Mouse (Mus musculus) layer of hippocampus, postnatal 25 days (tissue): ENCODE measurements around the gene Clec3b. TPM values are rescaled to one million over a fixed set of nuclear protein-coding genes. Genes with fewer than 3 reads are reported as not detected.

Experiments
- DNase-seq, 2 experiments: peaks; one replicate each; pipeline ENCODE4 v3.0.0; 2022; ENCODE audit warnings: mixed read lengths in 2 of 2, low spot score in 1 of 2; ENCODE audit errors: extremely low spot score in 1 of 2
- total RNA-seq, 2 experiments: library from RNA; stranded (reverse); gene quantifications; 2 replicates each; pipeline ENCODE4 v1.2.3; 2021

The Clec3b gene
- total RNA-seq, 2 experiments from 2014 or later = 3.1 to 3.9 TPM

- no peak for DNase-seq
Observed at GRCm38 (mm10) chr9:123152026-123152425, 1.3 kb downstream of the Clec3b start.

DNA sequence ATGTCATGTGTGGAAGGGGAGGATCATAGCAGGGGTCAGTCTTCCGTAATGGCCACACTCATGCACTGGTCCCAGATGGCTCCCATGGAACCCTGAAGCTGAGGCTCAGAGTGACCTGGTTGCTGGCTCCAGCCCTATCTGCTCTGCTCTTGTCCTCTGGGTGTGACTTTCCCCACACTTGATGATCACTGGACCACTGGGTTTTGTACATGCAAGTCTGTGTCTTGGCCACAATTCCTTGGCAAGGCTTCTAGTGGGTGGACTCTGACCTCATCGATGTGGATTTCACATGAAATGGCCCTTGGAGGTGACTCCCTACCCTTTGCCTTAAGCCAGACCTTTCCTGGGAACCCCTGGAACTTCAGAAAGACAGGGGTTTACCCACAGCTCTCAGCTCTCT lies 2.4 kb downstream of the Clec3b start:
- DNase-seq = no peak

DNA sequence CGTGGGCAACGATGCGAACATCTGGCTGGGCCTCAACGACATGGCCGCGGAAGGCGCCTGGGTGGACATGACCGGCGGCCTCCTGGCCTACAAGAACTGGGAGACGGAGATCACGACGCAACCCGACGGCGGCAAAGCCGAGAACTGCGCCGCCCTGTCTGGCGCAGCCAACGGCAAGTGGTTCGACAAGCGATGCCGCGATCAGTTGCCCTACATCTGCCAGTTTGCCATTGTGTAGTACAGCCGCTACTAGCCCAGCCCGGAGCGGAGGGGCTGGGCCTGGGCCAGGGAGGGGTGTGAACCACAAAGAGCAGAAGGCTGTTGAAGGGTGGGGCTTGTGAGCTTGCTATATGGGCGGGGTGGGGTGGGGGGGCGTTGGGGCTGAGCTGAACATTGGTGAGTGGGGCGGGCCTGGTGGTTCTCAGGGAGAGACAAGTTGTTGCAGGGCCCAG lies 6.2 kb downstream of the Clec3b start:
- DNase-seq = peak in 1 of 2 experiments; percentile 28

- no peak for DNase-seq
Observed at GRCm38 (mm10) chr9:123157699-123158098, 7.0 kb downstream of the Clec3b start.

DNA sequence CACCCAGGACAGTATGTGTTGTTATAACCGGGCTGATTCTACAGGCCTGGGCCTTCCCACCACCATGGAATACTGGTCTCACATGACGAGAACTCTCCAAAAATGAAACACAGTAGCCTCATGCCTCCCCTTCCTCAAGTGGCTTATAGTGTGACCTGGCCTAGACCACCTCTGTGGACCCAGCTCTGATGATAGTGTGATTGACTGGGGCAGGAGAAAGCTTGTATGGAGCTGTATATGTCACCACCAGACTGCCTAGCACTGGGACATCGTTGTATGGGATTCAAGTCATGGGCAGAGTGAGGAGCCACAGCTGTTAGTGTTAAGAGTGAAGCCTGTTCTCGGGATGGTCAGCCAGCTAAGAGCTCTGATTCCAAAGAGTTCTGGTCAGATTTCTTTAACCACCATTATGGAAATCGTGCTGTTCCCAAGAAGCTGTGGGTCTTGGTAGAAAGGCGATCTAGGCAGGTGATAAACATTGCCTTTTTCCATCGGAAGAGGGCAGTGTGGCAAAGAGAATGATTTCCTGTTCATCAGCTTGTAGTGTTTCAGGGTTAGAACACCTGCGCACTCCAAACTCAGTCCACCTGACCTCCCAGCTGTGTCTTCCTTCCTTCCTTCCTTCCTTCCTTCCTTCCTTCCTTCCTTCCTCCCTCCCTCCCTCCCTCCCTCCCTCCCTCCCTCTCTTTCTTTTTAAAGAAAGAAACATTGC lies 7.5 kb downstream of the Clec3b start:
- DNase-seq = peak in 1 of 2 experiments; percentile 48

- DNase-seq = peak; percentile 49 to 79
Observed at GRCm38 (mm10) chr9:123159330-123159729, 8.6 kb downstream of the Clec3b start.

GRCm38 (mm10) chr9:123161792-123162191 lies 11.0 kb downstream of the Clec3b start:
- no peak for DNase-seq

- no peak for DNase-seq
Observed at GRCm38 (mm10) chr9:123162985-123163694, 12.4 kb downstream of the Clec3b start.

DNA sequence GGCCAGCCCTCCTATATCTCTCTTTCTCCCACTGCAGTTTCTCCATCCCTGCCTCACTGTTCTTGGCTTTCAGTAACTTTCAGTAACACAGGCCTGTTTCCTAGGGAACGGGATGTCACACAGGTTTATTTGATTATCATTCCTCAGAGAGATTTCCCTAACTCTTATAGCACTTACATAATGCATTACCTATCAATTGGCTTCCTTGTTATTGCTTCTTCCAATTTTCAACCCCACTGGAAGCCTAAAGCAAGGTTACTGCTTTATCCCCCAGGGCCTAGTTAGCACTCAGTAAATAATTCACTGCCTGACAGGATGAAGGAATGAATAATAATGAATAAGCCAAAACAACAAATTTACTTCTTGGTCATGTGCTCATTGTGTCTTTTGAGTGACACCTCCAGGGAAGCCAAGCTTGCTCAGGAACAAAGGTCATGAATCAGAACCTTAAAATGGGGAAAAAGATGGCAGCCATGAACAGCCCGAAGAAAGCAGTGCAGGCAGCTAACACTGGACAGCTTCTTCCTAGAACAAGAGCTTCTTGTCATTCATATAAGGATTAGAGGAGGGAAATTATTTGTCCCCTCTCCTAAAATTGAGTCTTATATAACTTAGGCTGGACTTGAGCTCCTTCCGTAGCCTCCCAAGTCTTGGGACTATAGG lies 15.2 kb downstream of the Clec3b start:
- no peak for DNase-seq

DNA sequence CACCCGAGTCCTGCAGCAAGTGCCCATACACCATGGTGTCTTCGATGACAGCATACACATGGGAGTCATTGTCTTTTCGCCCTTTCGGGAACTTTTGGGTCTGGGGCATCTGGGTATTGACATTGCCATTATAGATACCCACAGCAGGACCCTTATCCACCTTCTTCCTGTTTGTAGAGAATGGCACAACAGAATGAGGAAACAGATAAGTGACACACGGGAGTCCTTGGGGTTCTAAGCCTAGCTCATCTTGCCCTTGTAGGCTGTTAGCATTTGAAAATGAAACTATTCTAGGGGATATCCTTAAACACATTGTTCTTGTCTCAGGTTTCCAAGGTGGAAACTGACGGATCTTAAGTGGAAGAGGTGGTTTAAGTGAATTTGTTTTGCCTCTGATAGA lies 23.0 kb downstream of the Clec3b start:
- no peak for DNase-seq

GRCm38 (mm10) chr9:123174356-123174755 lies 23.6 kb downstream of the Clec3b start:
- DNase-seq = no peak

- DNase-seq = no peak
Observed at GRCm38 (mm10) chr9:123177380-123178048, 26.8 kb downstream of the Clec3b start.

GRCm38 (mm10) chr9:123180003-123180402 lies 29.3 kb downstream of the Clec3b start:
- DNase-seq = no peak

DNA sequence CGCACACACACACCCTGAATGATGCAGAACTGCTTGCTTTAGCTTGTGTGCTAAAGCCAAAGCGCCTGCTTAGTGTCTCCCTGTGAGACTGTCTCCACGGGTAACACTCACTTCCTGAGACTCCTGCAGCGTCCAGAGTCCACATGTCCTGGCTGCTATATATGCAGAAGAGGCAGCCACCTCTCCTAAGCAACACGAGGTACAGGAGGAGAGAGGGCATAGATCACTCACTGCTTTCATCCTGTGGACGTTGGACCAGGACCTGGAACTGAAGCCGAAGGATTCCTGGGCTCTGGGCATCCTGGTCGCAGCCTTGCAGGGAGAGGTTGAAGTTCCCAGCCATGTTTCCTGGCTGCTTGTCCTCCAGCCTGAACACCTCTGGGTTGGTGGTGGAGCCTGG lies 32.5 kb downstream of the Clec3b start:
- no peak for DNase-seq

GRCm38 (mm10) chr9:123185546-123185945 lies 34.8 kb downstream of the Clec3b start:
- no peak for DNase-seq

DNA sequence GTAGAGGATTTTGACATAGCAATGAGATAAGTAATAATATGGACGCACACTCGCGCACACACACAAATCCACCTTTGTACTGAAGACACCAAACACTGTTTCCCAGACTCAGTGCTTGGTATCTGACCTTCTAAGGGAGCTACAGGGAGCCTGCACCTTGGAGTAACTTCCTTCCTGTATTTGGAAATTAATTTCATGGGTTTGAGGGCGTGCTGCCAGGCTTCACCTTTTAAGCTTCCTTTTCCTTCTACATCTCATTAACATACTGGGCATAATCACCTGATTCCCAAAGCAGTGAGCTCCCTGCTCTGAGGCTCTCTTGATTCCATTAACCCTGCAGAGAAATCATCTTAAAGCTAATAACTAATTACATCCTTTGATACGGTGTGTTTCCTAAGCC lies 35.4 kb downstream of the Clec3b start:
- DNase-seq = no peak

- no peak for DNase-seq
Observed at GRCm38 (mm10) chr9:123187589-123187988, 36.8 kb downstream of the Clec3b start.

GRCm38 (mm10) chr9:123188271-123188670 lies 37.5 kb downstream of the Clec3b start:
- DNase-seq = no peak

DNA sequence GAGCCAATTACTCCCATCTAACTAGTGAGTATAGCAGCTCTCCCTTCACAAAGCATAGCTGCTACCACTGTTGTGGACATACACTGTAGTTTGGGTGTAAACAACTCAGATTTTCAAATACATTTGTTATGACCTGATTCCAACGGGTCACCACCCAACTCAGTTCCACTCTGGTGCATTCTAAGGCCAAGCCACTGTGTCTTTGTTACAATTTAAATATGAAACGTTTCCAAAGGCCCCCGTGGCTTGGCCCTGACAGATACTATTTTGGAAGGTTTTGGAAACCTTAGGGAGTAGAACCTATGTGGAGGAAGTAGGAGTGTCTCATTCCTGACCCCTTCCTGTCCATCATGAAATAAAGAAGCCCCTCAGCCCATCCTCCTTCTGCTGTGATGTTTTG lies 49.4 kb downstream of the Clec3b start:
- no peak for DNase-seq

DNA sequence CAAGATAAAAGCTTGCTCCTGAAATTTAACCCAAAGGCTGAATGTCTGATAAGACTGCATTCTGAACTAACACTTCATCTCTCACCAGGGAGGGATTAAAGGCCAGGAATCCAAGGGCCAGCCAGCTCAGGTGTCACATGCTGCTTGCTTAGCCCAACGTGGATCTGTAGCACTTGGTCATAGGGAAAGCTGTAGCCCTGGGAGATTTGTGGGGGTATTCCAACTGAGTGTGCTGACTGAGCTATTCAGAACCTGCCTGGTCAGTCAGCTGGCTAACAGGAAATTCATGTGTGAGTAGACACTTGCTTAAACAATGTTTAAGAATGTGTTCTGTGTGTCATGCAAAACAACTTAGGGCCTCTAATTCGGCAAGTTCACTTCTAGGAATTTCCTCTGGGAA lies 55.8 kb downstream of the Clec3b start:
- DNase-seq = no peak

GRCm38 (mm10) chr9:123206948-123207347 lies 56.2 kb downstream of the Clec3b start:
- DNase-seq = no peak
